Mouse (Mus musculus) lung, adult 2 months (tissue): ENCODE measurements around the gene Nhlrc2.

Experiments
- CTCF ChIP-seq: fragments of 200-500 bp; IDR thresholded peaks from 2 replicates; pipeline ENCODE4 v1.5.1; 2011; ENCODE audit warnings: mild to moderate bottlenecking, low read length, control low read depth; ENCODE audit not compliant: insufficient read depth
- POLR2A ChIP-seq: fragments of 200-500 bp; IDR thresholded peaks from 2 replicates; pipeline ENCODE4 v1.6.1; 2011; ENCODE audit warnings: low read depth, mild to moderate bottlenecking, control low read depth, low read length, borderline replicate concordance; ENCODE audit errors: extremely low read depth

- no peak for TF ChIP-seq CTCF
- no peak for TF ChIP-seq POLR2A
Observed at GRCm38 (mm10) chr19:56546031-56546430, 2.0 kb upstream of the Nhlrc2 start.
